10 mouse cellular contexts compared by ENCODE assay signal in genomic region chr8:79162533-79163308, GRCm38 (mm10).
DNase-seq lines count a peak whose midpoint lies in the region; ATAC-seq and TF ChIP-seq lines count a peak whose summit lies in the region.
"Had no signal": no experiment of that assay in that cellular context is flagged by ENCODE, and none has a peak within 500 bp of the region (broad histone marks: within the 10 kb centered on the region; RNA-seq: fewer than 3 reads in every experiment).

No protein-coding gene starts in this region.

- peak; percentile 57; the same call in 1 of the 2 replicates for ATAC-seq in hindbrain, embryonic 16.5 days
- ATAC-seq in limb, embryonic 13.5 days (ENCODE audit: low FRiP score, low read depth) = peak; percentile 84
- peak; percentile 48; the same call in 1 of the 2 replicates for ATAC-seq in monocyte, adult 5-6 weeks (replicated peaks; ENCODE audit: insufficient number of reproducible peaks, low FRiP score, low TSS enrichment, poor library complexity, severe bottlenecking)

- H3K4me2 ChIP-seq in hindbrain, embryonic 16.5 days (ENCODE audit: low read length) = no peak overlapping the region
- H3K4me2 ChIP-seq in limb, embryonic 13.5 days (replicated peaks) = no peak overlapping the region; the same call in 1 of the 2 replicates
- H3K4me2 ChIP-seq: midbrain, embryonic 12.5 days had no signal

- H3K27me3 ChIP-seq in hindbrain, embryonic 16.5 days (replicated peaks; ENCODE audit: control insufficient read depth, insufficient read depth, low read length) = no peaks in the 10 kb centered on the region
- no peaks in the 10 kb centered on the region for H3K27me3 ChIP-seq in limb, embryonic 13.5 days
- H3K27me3 ChIP-seq: midbrain, embryonic 12.5 days had no signal

- no peak overlapping the region for H3K9ac ChIP-seq in hindbrain, embryonic 16.5 days (ENCODE audit: low read depth, low read length)
- no peak overlapping the region for H3K9ac ChIP-seq in limb, embryonic 13.5 days
- H3K9ac ChIP-seq: midbrain, embryonic 12.5 days had no signal

- H3K27ac ChIP-seq in gastrocnemius, adult 2 months = peak overlapping the region; percentile 68
- H3K27ac ChIP-seq in hindbrain, embryonic 16.5 days (ENCODE audit: low read depth, low read length) = peak overlapping the region; percentile 7; the same call in 1 of the 2 replicates
- H3K27ac ChIP-seq in limb, embryonic 13.5 days = peak overlapping the region; percentile 63
- H3K27ac ChIP-seq: midbrain, embryonic 12.5 days had no signal

- H3K9me3 ChIP-seq in hindbrain, embryonic 16.5 days (ENCODE audit: control insufficient read depth, low read length) = no peaks in the 10 kb centered on the region
- H3K9me3 ChIP-seq in limb, embryonic 13.5 days = no peaks in the 10 kb centered on the region
- H3K9me3 ChIP-seq: G1E; midbrain, embryonic 12.5 days had no signal

- peak; percentile 78 for DNase-seq in layer of hippocampus, adult 11-12 months (ENCODE audit: low spot score)
- DNase-seq in layer of hippocampus, adult 9-10 months (ENCODE audit: low spot score) = no peak
- peak; percentile 79 for DNase-seq in brain, embryonic 14.5 days (ENCODE audit: low read depth)
- DNase-seq in gastrocnemius, adult 2 months = peak; percentile 65
- DNase-seq in urinary bladder, postnatal 4 days (ENCODE audit: low spot score in 2 of 2) = peak; percentile 40 to 79

- 0 out of 2 replicates have a peak overlapping the region, but pooled peaks have one; percentile 16 for H3K4me3 ChIP-seq in gastrocnemius, adult 2 months
- H3K4me3 ChIP-seq in hindbrain, embryonic 16.5 days (ENCODE audit: low read length) = no peak overlapping the region
- no peak overlapping the region for H3K4me3 ChIP-seq in limb, embryonic 13.5 days
- H3K4me3 ChIP-seq: midbrain, embryonic 12.5 days had no signal

- intact Hi-C loops in gastrocnemius, adult 2 months (cut with DNase I) = no loop called here

- TF ChIP-seq POLR2A in brain, embryonic 14.5 days (IDR thresholded peaks at IDR 0.05; ENCODE audit: borderline replicate concordance, extremely low read depth, insufficient read depth, insufficient read length, poor library complexity, severe bottlenecking) = no peak

- no peaks in the 10 kb centered on the region for H3K36me3 ChIP-seq in hindbrain, embryonic 16.5 days (ENCODE audit: control insufficient read depth, insufficient read depth, low read length)
- peaks cover 26% of the 10 kb centered on the region for H3K36me3 ChIP-seq in limb, embryonic 13.5 days

- 56% methylated on average over 10 of the region's 10 CpGs for WGBS in hindbrain, embryonic 16.5 days
- WGBS in limb, embryonic 13.5 days = 25% methylated on average over 10 of the region's 10 CpGs

- no peaks in the 10 kb centered on the region for H3K4me1 ChIP-seq in hindbrain, embryonic 16.5 days (ENCODE audit: control insufficient read depth, insufficient read depth, low read depth, low read length)
- peaks cover 43% of the 10 kb centered on the region for H3K4me1 ChIP-seq in limb, embryonic 13.5 days

- no peak for TF ChIP-seq CTCF in brain, embryonic 14.5 days (IDR thresholded peaks at IDR 0.05; ENCODE audit: borderline replicate concordance, extremely low read depth, insufficient read depth, insufficient read length)
- no peak for TF ChIP-seq CTCF in gastrocnemius, adult 2 months (IDR thresholded peaks at IDR 0.05)

Comparison
In these comparisons a context has a peak if more than half of its experiments do, and no peak if none do; other contexts are left out.
1. H3K27ac ChIP-seq: peak in every context shown above with its lines; median percentile 68 in gastrocnemius, adult 2 months; 63 in limb, embryonic 13.5 days; 7 in hindbrain, embryonic 16.5 days.